Mouse (Mus musculus) liver, embryonic 11.5 days (tissue): ENCODE measurements at regions not wholly inside any gene's neighbourhood (a gene's known extent, or its start where the extent isn't known, plus 50 kb on each side); places are given as distances from the start of the nearest gene placed in this dataset.

Source experiments
- ATAC-seq: fragments of 200-750 bp; cut with Nextera tagmentation; replicated peaks from 2 replicates; pipeline ENCODE4 v1.8.0; 2017; ENCODE audit warnings: moderate number of reproducible peaks, mild to moderate bottlenecking, moderate TSS enrichment, moderate library complexity; ENCODE audit not compliant: low FRiP score
- DNase-seq: peaks from one replicate; pipeline ENCODE4 v3.0.0-alpha.2; 2017; ENCODE audit warnings: low spot score
- H3K27ac ChIP-seq: fragments of 300-500 bp; sonication (generic); 2 replicates; pipeline ENCODE4 v1.5.1; 2014; ENCODE audit warnings: mild to moderate bottlenecking, low read depth, low read length, control low read depth
- H3K27me3 ChIP-seq: fragments of 300-500 bp; sonication (generic); replicated peaks from 2 replicates; pipeline ENCODE4 v1.6.1; 2014; ENCODE audit warnings: low read length, mixed read lengths; ENCODE audit not compliant: control insufficient read depth, insufficient read depth
- H3K36me3 ChIP-seq: fragments of 300-500 bp; sonication (generic); 2 replicates; pipeline ENCODE4 v1.6.1; 2014; ENCODE audit warnings: mild to moderate bottlenecking, low read length, moderate library complexity, mixed read lengths; ENCODE audit not compliant: control insufficient read depth, insufficient read depth
- H3K4me1 ChIP-seq: fragments of 300-500 bp; sonication (generic); replicated peaks from 2 replicates; pipeline ENCODE4 v1.6.1; 2014; ENCODE audit warnings: low read length, mixed read lengths; ENCODE audit not compliant: control insufficient read depth, insufficient read depth
- H3K4me2 ChIP-seq: fragments of 300-500 bp; sonication (generic); 2 replicates; pipeline ENCODE4 v1.6.1; 2014; ENCODE audit warnings: mild to moderate bottlenecking, control low read depth, moderate library complexity
- H3K4me3 ChIP-seq: fragments of 300-500 bp; sonication (generic); 2 replicates; pipeline ENCODE4 v1.5.1; 2014; ENCODE audit warnings: low read depth, low read length, control low read depth
- H3K9ac ChIP-seq: fragments of 300-500 bp; sonication (generic); 2 replicates; pipeline ENCODE4 v1.6.1; 2014; ENCODE audit warnings: low read depth, low read length, control low read depth
- H3K9me3 ChIP-seq: fragments of 300-500 bp; sonication (generic); 2 replicates; pipeline ENCODE4 v1.6.1; 2016; ENCODE audit warnings: low read length, inconsistent platforms, mixed read lengths; ENCODE audit not compliant: control insufficient read depth
- WGBS: fragments of 180-500 bp; shearing (Covaris S2); extraction: QIAGEN DNeasy Blood & Tissue Kit; methylation state at CpG from one replicate; pipeline ENCODE4 v1.1.7; 2014; 5-methylcytosine and 5-hydroxymethylcytosine counted together

GRCm38 (mm10) chr1:148708084-148708483 is 1253.0 kb downstream of the Pla2g4a start:
- no peak overlapping the region for H3K27ac ChIP-seq
- H3K4me3 ChIP-seq: no peak overlapping the region
- DNase-seq (no peak), ATAC-seq (no peak)
- H3K9ac ChIP-seq: no peak overlapping the region
- H3K27me3 ChIP-seq: no peaks in the 10 kb centered on the region
- H3K4me1 ChIP-seq: no peaks in the 10 kb centered on the region
- H3K9me3 ChIP-seq: no peaks in the 10 kb centered on the region
- no peak overlapping the region for H3K4me2 ChIP-seq
- no peaks in the 10 kb centered on the region for H3K36me3 ChIP-seq

- H3K9ac ChIP-seq: no peak overlapping the region
- H3K4me1 ChIP-seq: no peaks in the 10 kb centered on the region
- DNase-seq (no peak), ATAC-seq (no peak)
- H3K9me3 ChIP-seq: no peaks in the 10 kb centered on the region
- H3K36me3 ChIP-seq: no peaks in the 10 kb centered on the region
- no peak overlapping the region for H3K4me2 ChIP-seq
- H3K4me3 ChIP-seq: no peak overlapping the region
- H3K27me3 ChIP-seq: no peaks in the 10 kb centered on the region
- H3K27ac ChIP-seq: no peak overlapping the region
These were observed 1253.4 kb downstream of the Pla2g4a start for GRCm38 (mm10) chr1:148707657-148708056.

DNA sequence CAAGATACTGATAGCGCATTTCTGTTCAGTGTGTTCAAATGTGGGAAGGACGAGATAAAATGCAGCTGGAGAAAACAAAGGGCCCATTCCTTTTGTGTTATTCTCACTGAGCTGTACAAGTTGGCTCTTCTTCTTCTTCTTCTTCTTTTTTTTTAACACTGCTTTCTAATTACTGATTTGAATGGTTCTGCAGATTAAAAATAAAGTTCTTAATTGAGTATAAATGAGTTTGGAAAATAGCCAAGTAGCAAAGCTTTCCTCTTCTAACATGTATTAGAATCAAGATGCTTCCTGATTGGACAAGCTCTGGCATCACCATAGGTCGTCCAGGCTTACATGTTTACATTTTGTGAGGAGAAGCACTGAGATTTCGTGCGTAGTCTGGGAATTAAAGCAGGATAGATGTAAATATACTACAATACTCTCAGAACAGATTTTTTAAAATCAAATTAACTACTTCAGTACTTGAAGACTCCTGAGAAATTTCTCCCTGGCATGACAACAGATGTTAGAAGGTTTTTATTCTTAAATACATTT is 1254.8 kb downstream of the Pla2g4a start:
- H3K4me1 ChIP-seq: no peaks in the 10 kb centered on the region

GRCm38 (mm10) chr1:148700599-148700954 is 1260.5 kb downstream of the Pla2g4a start:
- H3K4me2 ChIP-seq: no peak overlapping the region
- no peaks in the 10 kb centered on the region for H3K9me3 ChIP-seq
- ATAC-seq (no peak), DNase-seq (no peak)
- H3K27ac ChIP-seq: no peak overlapping the region
- no peak overlapping the region for H3K4me3 ChIP-seq
- 57% methylated on average over 3 of the region's 3 CpGs for WGBS
- H3K27me3 ChIP-seq: no peaks in the 10 kb centered on the region
- no peaks in the 10 kb centered on the region for H3K36me3 ChIP-seq
- H3K9ac ChIP-seq: no peak overlapping the region
- H3K4me1 ChIP-seq: no peaks in the 10 kb centered on the region

More for the DNA sequence above, 1254.8 kb downstream of the Pla2g4a start:
- no peak overlapping the region for H3K27ac ChIP-seq
- H3K36me3 ChIP-seq: no peaks in the 10 kb centered on the region
- WGBS: 61% methylated on average over 5 of the region's 5 CpGs
- DNase-seq (no peak), ATAC-seq (no peak)
- no peak overlapping the region for H3K4me3 ChIP-seq
- no peaks in the 10 kb centered on the region for H3K9me3 ChIP-seq
- no peak overlapping the region for H3K9ac ChIP-seq
- H3K27me3 ChIP-seq: no peaks in the 10 kb centered on the region
- no peak overlapping the region for H3K4me2 ChIP-seq

- H3K4me2 ChIP-seq: no peak overlapping the region
- H3K27ac ChIP-seq: no peak overlapping the region
- no peak overlapping the region for H3K4me3 ChIP-seq
- H3K4me1 ChIP-seq: no peaks in the 10 kb centered on the region
- H3K9ac ChIP-seq: no peak overlapping the region
- WGBS: 76% methylated on average over 2 of the region's 2 CpGs
- H3K27me3 ChIP-seq: no peaks in the 10 kb centered on the region
- no peaks in the 10 kb centered on the region for H3K36me3 ChIP-seq
- H3K9me3 ChIP-seq: no peaks in the 10 kb centered on the region
- no peak for ATAC-seq
- DNase-seq: no peak
These were observed 1261.1 kb downstream of the Pla2g4a start for GRCm38 (mm10) chr1:148699854-148700598.

- H3K27ac ChIP-seq: no peak overlapping the region
- H3K9ac ChIP-seq: no peak overlapping the region
- no peak overlapping the region for H3K4me2 ChIP-seq
- ATAC-seq: no peak
- DNase-seq: no peak
- H3K9me3 ChIP-seq: no peaks in the 10 kb centered on the region
- no peaks in the 10 kb centered on the region for H3K4me1 ChIP-seq
- WGBS: 65% methylated on average over 2 of the region's 2 CpGs
- no peaks in the 10 kb centered on the region for H3K27me3 ChIP-seq
- no peak overlapping the region for H3K4me3 ChIP-seq
- H3K36me3 ChIP-seq: no peaks in the 10 kb centered on the region
These were observed 1271.0 kb downstream of the Pla2g4a start for GRCm38 (mm10) chr1:148690085-148690484.

GRCm38 (mm10) chr1:148689618-148690017 is 1271.5 kb downstream of the Pla2g4a start:
- WGBS: 89% methylated on average over 4 of the region's 4 CpGs
- H3K9me3 ChIP-seq: no peaks in the 10 kb centered on the region
- no peak overlapping the region for H3K27ac ChIP-seq
- no peaks in the 10 kb centered on the region for H3K4me1 ChIP-seq
- H3K4me2 ChIP-seq: no peak overlapping the region
- H3K9ac ChIP-seq: no peak overlapping the region
- H3K27me3 ChIP-seq: no peaks in the 10 kb centered on the region
- DNase-seq (no peak), ATAC-seq (no peak)
- no peak overlapping the region for H3K4me3 ChIP-seq
- no peaks in the 10 kb centered on the region for H3K36me3 ChIP-seq

DNA sequence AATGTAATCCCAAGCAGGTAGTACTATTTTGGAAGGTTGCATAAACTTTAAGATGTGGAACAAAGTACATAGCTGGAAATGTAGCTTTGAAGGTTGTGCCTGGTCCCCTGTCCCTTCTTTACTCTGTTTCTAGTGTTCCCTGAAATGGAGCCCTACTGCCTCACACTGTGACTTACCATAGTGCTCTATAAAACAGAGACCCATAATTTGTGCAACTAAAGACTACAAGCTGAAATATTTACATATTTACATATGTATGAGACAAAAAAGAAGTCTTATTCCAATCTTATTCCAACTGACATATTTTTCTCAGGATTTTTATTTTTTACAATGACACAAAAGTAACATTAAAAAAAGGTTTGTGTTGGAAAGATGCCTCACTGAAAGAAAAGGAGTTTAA is 1285.6 kb downstream of the Pla2g4a start:
- no peaks in the 10 kb centered on the region for H3K36me3 ChIP-seq
- no peak overlapping the region for H3K27ac ChIP-seq
- ATAC-seq (no peak), DNase-seq (no peak)
- no peak overlapping the region for H3K4me3 ChIP-seq
- no peak overlapping the region for H3K4me2 ChIP-seq
- no peak overlapping the region for H3K9ac ChIP-seq
- H3K27me3 ChIP-seq: no peaks in the 10 kb centered on the region
- no peaks in the 10 kb centered on the region for H3K4me1 ChIP-seq
- no peaks in the 10 kb centered on the region for H3K9me3 ChIP-seq

GRCm38 (mm10) chr1:148664409-148664808 is 1296.7 kb downstream of the Pla2g4a start:
- no peak overlapping the region for H3K4me3 ChIP-seq
- no peak for ATAC-seq
- H3K36me3 ChIP-seq: no peaks in the 10 kb centered on the region
- DNase-seq: no peak
- 76% methylated on average over 4 of the region's 4 CpGs for WGBS
- H3K4me2 ChIP-seq: no peak overlapping the region
- H3K9ac ChIP-seq: no peak overlapping the region
- H3K9me3 ChIP-seq: no peaks in the 10 kb centered on the region
- H3K4me1 ChIP-seq: no peaks in the 10 kb centered on the region
- H3K27me3 ChIP-seq: no peaks in the 10 kb centered on the region
- no peak overlapping the region for H3K27ac ChIP-seq
